Comparison of ENCODE assay signal across 18 mouse cellular contexts in genomic region chr8:102612146-102612545, GRCm38 (mm10).
"Had no signal": no experiment of that assay in that cellular context is flagged by ENCODE, and none has a peak within 500 bp of the region (broad histone marks: within the 10 kb centered on the region; RNA-seq: fewer than 3 reads in every experiment).

No protein-coding gene starts in this region.

- H3K4me3 ChIP-seq: lung, embryonic 15.5 days; megakaryocyte, embryonic 14.5 days; midbrain, embryonic 13.5 days; neural tube, embryonic 12.5 days; stomach, embryonic 15.5 days had no signal

- ATAC-seq: liver, postnatal 0 days; lung, postnatal 0 days; midbrain, embryonic 13.5 days; midbrain, embryonic 16.5 days had no signal

- H3K9ac ChIP-seq: liver, postnatal 0 days; lung, embryonic 15.5 days; midbrain, embryonic 13.5 days; neural tube, embryonic 12.5 days; stomach, embryonic 15.5 days had no signal

- H3K27me3 ChIP-seq: lung, embryonic 15.5 days; megakaryocyte, embryonic 14.5 days; midbrain, embryonic 13.5 days; neural tube, embryonic 12.5 days; stomach, embryonic 15.5 days had no signal

- H3K4me1 ChIP-seq: lung, embryonic 15.5 days; megakaryocyte, embryonic 14.5 days; midbrain, embryonic 13.5 days; neural tube, embryonic 12.5 days; stomach, embryonic 15.5 days had no signal

- DNase-seq: liver, postnatal 0 days; lung, adult 2 months; lung, postnatal 14 days; lung, postnatal 36 days; right cerebral cortex, postnatal 14 days; thymus, adult 2 months; thymus, postnatal 25 days; thymus, postnatal 4 days had no signal

- H3K4me2 ChIP-seq: lung, embryonic 15.5 days; midbrain, embryonic 11.5 days; midbrain, embryonic 13.5 days; neural tube, embryonic 12.5 days; stomach, embryonic 15.5 days had no signal

- H3K36me3 ChIP-seq: lung, embryonic 15.5 days; midbrain, embryonic 13.5 days; neural tube, embryonic 12.5 days; stomach, embryonic 15.5 days had no signal

- H3K27ac ChIP-seq: lung, embryonic 15.5 days; macrophage; midbrain, embryonic 13.5 days; neural tube, embryonic 12.5 days; stomach, embryonic 15.5 days; stomach, postnatal 0 days had no signal

- H3K9me3 ChIP-seq: lung, embryonic 15.5 days; megakaryocyte, embryonic 14.5 days; midbrain, embryonic 13.5 days; neural tube, embryonic 12.5 days; stomach, embryonic 15.5 days had no signal
